Mouse (Mus musculus) erythroblast, embryonic 14.5 days (primary cell): ENCODE measurements around the gene Tsr1.

ENCODE experiments used
- GATA1 ChIP-seq: IDR thresholded peaks from 2 replicates; pipeline ENCODE4 v1.6.1; 2012; ENCODE audit warnings: low read length, inconsistent platforms, mixed read lengths
- TAL1 ChIP-seq: IDR thresholded peaks from 3 replicates; pipeline ENCODE4 v1.6.1; 2012; ENCODE audit warnings: low read length, inconsistent platforms, mixed read lengths

DNA sequence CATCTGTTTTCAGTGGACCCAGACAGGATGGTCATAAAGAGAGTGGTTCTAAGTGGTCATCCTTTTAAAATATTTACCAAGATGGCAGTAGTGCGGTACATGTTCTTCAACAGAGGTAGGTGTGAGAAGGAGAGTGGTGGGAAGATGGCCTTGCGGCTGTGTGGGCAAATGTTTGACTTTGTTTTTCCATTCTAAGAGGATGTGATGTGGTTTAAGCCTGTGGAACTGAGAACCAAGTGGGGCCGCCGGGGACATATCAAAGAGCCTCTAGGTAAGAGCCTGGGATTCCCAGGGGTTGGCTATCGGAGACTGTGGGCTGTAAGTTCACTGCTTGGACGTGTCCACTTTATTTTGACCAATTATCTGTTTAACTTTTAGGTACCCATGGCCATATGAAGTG is 10.0 kb downstream of the Tsr1 start:
- no peak for TF ChIP-seq TAL1
- TF ChIP-seq GATA1, result no peak
